Mouse (Mus musculus) G1E (cell line): ENCODE results near the gene Fsd1l. TPM values are rescaled to one million over a fixed set of nuclear protein-coding genes. Genes with fewer than 3 reads are reported as not detected.
A peak's percentile ranks its signal among the peaks of the same experiment; 100 is the strongest.

Source experiments
- ATAC-seq: 2 replicates; pipeline ENCODE4 v1.8.0; 2016; ENCODE audit warnings: mild to moderate bottlenecking; ENCODE audit not compliant: insufficient number of reproducible peaks, poor library complexity, low FRiP score, severe bottlenecking; ENCODE audit errors: extremely low read depth
- DNase-seq: peaks from one replicate; pipeline ENCODE4 v3.0.0; 2012; ENCODE audit warnings: low spot score
- H3K27me3 ChIP-seq: 2 replicates; pipeline ENCODE4 v1.6.1; 2012; ENCODE audit warnings: mild to moderate bottlenecking, low read length, inconsistent platforms; ENCODE audit not compliant: insufficient read depth
- H3K36me3 ChIP-seq: replicated peaks from 2 replicates; pipeline ENCODE3; 2012; ENCODE audit warnings: mild to moderate bottlenecking, inconsistent platforms
- H3K4me1 ChIP-seq: 2 replicates; pipeline ENCODE4 v1.6.1; 2012; ENCODE audit warnings: low read depth, low read length, inconsistent platforms, mixed read lengths; ENCODE audit not compliant: insufficient read depth
- H3K4me3 ChIP-seq: 2 replicates; pipeline ENCODE4 v1.5.1; 2012; ENCODE audit warnings: low read depth, mild to moderate bottlenecking, inconsistent platforms, low read length, moderate library complexity, mixed read lengths
- H3K9me3 ChIP-seq: replicated peaks from 2 replicates; pipeline ENCODE4 v1.6.1; 2012; ENCODE audit warnings: inconsistent platforms
- CTCF ChIP-seq: IDR thresholded peaks from 2 replicates; pipeline ENCODE4 v1.5.1; 2012; ENCODE audit warnings: low read depth, low read length, inconsistent platforms, mixed read lengths
- GATA1 ChIP-seq: IDR thresholded peaks from 2 replicates; pipeline ENCODE4 v1.6.1; 2012; ENCODE audit warnings: borderline replicate concordance, low read length, inconsistent platforms, mixed read lengths
- GATA2 ChIP-seq: IDR thresholded peaks from 2 replicates; pipeline ENCODE4 v1.6.1; 2012; ENCODE audit warnings: low read depth, low read length, inconsistent platforms, borderline replicate concordance
- POLR2AphosphoS5 ChIP-seq: IDR thresholded peaks from 2 replicates; pipeline ENCODE4 v1.6.1; 2012; ENCODE audit warnings: low read depth, low read length, inconsistent platforms; ENCODE audit not compliant: insufficient replicate concordance
- TAL1 ChIP-seq: conservative IDR thresholded peaks from 2 replicates; pipeline ENCODE4 v1.6.1; 2012; ENCODE audit warnings: low read depth, low read length, inconsistent platforms, mixed read lengths
- polyA plus RNA-seq: library from polyadenylated mRNA; stranded (reverse); fragments of >175 nt; gene quantifications from 2 replicates; pipeline ENCODE4 v1.2.3, GENCODE M21; 2012
- total RNA-seq, 2 experiments: library from RNA; stranded (forward) in 1 of 2; stranded (reverse) in 1 of 2; fragments of 200-1000 nt in 1 of 2; fragments of >200 nt in 1 of 2; fragmentation: Nextera tagmentation in 1 of 2; gene quantifications; 2 replicates each; pipeline ENCODE4 v1.2.3; 2014 to 2017

The Fsd1l gene
- total and polyA plus RNA-seq, 3 experiments, result 0.11 to 1.7 TPM; not detected in 1

GRCm38 (mm10) chr4:53710021-53710420 lies 78.8 kb downstream of the Fsd1l start:
- H3K4me3 ChIP-seq, result no peak overlapping the region
- H3K9me3 ChIP-seq, result no peaks in the 10 kb centered on the region
- no peak for ATAC-seq
- H3K27me3 ChIP-seq, result peaks cover 5% of the 10 kb centered on the region; the same call in 1 of the 2 replicates
- H3K36me3 ChIP-seq, result no peaks in the 10 kb centered on the region
- DNase-seq, result no peak
- TF ChIP-seq GATA2 (no peak), GATA1 (no peak), POLR2AphosphoS5 (no peak), TAL1 (no peak), CTCF (no peak)
- H3K4me1 ChIP-seq, result peaks cover 16% of the 10 kb centered on the region

DNA sequence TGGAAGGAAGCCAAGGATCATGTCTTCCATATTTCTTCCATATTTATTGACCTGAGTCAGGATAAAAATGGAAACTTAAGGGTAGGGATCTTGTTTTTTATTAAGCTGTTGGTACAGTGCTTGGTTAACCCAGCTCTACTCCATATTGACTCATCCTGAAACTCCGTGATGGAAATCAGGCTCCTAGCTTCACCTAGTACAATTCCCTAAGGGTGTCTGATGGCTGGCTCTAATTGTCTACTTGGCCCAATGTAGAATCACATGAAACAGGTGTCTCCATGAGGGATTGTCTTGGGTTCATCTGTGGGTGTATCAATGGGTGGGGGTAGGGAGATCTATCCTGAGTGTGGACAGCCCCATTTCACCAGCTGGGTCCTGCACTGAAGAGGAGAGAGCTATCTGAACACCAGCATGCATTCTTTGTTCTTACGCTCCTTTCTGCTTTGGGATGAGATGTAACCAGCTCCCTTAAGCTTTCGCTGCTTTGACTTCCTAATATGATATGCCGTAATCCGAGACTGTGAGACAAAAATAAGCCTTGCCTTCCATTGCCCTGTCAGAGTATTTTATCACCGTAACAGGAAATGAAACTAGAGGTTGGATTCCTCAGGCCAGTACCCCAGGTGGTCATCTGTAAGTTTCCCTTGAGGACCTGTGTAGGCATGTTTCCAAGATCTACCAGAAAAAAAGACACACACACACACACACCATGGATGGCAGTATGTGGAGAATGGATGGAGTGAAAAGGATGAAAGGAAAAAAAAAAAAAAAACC lies 79.5 kb downstream of the Fsd1l start:
- H3K36me3 ChIP-seq, result no peaks in the 10 kb centered on the region
- no peak overlapping the region for H3K4me3 ChIP-seq
- peaks cover 21% of the 10 kb centered on the region for H3K4me1 ChIP-seq
- H3K27me3 ChIP-seq, result peaks cover 5% of the 10 kb centered on the region; the same call in 1 of the 2 replicates
- TF ChIP-seq TAL1 (no peak), GATA2 (no peak), GATA1 (no peak), CTCF (no peak), POLR2AphosphoS5 (no peak)
- ATAC-seq, result no peak
- DNase-seq, result no peak
- no peaks in the 10 kb centered on the region for H3K9me3 ChIP-seq

- H3K4me3 ChIP-seq, result peak within 1 kb of the TSS; percentile 97
- peaks cover 19% of the 10 kb centered on the region for H3K36me3 ChIP-seq
- DNase-seq (peak; percentile 46), ATAC-seq (peak; percentile 54)
- TF ChIP-seq CTCF (no peak), TAL1 (no peak), POLR2AphosphoS5 (no peak), GATA2 (no peak), GATA1 (no peak)
- no peaks in the 10 kb centered on the region for H3K9me3 ChIP-seq
- H3K4me1 ChIP-seq, result peaks cover 27% of the 10 kb centered on the region
- H3K27me3 ChIP-seq, result peaks cover 5% of the 10 kb centered on the region; the same call in 1 of the 2 replicates
Observed at GRCm38 (mm10) chr4:53713704-53714050, 82.4 kb downstream of the Fsd1l start, which contains the start of gene Fktn. Gene Fktn (plus strand): TSS chr4:53713998.

DNA sequence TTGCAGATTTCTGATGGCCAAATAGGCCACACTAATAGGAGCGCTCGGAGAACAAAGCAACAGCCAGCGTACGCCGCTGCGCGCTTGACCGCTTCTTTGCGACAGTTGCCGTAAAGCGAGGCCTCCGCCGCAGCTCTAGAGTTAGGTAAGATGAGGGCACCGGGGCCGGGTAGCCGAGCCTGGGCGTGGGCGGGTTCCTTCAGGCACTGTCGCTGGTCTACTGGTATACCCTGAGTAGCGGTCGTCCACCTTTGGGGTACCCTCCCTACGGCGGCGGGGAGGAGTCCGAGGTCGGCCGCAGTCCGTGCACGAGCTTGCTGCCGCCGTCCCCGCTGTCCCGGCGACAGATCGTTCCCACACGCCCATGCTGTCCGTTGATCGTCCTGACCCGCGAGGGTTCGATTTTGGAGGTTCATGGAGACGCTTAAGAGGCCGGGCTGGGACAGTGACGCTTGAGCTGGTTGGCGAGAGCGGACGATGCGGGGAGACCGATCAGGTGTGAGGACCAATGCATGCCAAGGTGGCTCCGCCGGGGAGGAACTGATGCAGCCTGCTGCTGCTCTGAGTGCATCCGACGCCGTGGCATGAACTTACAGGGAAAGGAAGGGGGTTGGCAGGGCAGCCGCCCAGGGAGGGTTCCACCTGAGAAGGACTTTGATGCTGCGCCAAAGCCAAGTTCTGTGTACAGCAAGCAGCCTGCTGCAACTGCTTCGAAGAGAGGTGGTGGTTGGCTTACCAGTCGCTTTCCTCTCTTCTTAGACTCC lies 83.0 kb downstream of the Fsd1l start:
- Histone ChIP-seq H3K36me3 (peaks cover 19% of the 10 kb centered on the region), H3K9me3 (no peaks in the 10 kb centered on the region), H3K4me1 (peaks cover 27% of the 10 kb centered on the region), H3K4me3 (peak overlapping the region; percentile 97), H3K27me3 (0 out of 2 replicates have a peak, but pooled peaks cover 3% of the 10 kb centered on the region)
- ATAC-seq, result peak; percentile 77
- TF ChIP-seq CTCF, result no peak
- no peak for TF ChIP-seq POLR2AphosphoS5
- no peak for TF ChIP-seq GATA2
- no peak for TF ChIP-seq GATA1
- no peak for TF ChIP-seq TAL1
- DNase-seq, result peak; percentile 82

DNA sequence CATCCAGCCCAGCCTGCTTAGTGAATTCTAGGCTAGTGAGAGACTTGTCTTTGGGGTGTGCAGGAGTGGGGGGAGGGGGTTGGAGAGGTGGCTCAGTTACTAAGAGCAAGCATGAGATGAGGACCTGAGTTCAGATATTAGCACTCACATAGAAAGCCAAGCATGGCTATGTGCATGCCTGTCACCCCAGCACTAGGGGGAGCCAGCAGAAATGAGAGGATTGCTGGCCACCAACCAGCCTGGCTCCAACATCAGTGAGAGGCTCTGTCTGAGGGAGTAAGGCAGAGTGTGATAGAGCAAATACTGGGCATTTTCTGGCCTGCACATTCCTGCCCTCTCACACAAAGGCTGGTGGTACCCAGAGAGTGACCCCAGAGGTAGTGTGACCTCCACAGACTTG lies 84.7 kb downstream of the Fsd1l start:
- Histone ChIP-seq H3K9me3 (no peaks in the 10 kb centered on the region), H3K4me1 (peaks cover 27% of the 10 kb centered on the region), H3K4me3 (no peak overlapping the region), H3K27me3 (no peaks in the 10 kb centered on the region), H3K36me3 (peaks cover 29% of the 10 kb centered on the region)
- TF ChIP-seq CTCF (peak; percentile 42), GATA2 (no peak)
- ATAC-seq (peak; percentile 62), DNase-seq (no peak)

DNA sequence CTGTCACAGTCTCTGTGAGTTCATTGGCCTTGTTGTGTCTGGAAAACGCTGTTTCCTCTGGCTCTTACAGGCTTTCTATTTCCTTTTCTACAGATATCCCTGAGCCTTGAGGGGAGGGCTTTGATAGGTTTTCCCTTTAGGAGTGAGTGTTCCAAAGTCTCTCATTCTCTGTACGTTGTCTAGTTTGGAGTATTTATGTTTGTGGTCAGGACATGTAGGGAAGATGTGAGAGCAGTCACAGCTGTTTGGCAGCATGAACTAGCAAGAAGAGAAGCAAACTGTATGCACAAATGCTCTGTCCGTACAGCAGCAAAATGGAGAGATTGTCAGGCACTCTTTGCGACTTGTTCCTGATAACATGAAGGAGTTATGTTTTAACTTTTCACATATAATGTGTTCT lies 86.3 kb downstream of the Fsd1l start:
- no peaks in the 10 kb centered on the region for H3K27me3 ChIP-seq
- no peaks in the 10 kb centered on the region for H3K9me3 ChIP-seq
- no peak for TF ChIP-seq TAL1
- no peak for TF ChIP-seq POLR2AphosphoS5
- no peak for TF ChIP-seq GATA1
- TF ChIP-seq GATA2, result no peak
- no peak for TF ChIP-seq CTCF
- no peak overlapping the region for H3K4me3 ChIP-seq
- DNase-seq, result no peak
- H3K4me1 ChIP-seq, result peaks cover 27% of the 10 kb centered on the region
- H3K36me3 ChIP-seq, result peaks cover 41% of the 10 kb centered on the region
- no peak for ATAC-seq
